In the genomic region with DNA sequence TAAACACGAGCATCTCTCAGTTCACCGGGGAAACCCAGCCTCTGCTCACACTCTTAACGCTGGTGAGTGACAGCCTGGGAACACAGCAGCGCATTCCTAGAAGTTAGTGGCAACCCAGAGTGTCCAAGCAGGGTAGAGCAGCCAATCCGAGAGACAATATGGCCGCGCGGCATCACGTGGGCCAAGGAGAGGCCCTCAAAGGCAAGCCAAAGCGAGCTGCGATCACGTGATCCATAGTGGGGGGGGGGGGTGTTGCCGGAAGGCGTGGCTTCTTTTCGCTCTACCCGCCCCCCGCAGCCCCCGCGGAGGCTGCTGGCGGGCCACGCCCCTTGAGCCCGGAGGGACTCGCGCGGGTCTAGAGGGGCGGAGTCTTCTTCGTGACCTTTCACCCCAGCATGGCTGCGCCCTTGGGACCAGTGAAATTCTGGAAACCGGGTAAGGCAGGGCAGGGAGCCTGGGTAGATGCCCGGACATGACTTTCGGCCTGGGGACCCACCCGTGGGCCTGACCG, we compare ENCODE assay signal across 8 mouse cellular contexts. TPM values are rescaled to one million over a fixed set of nuclear protein-coding genes. Genes with fewer than 3 reads are reported as not detected.
DNase-seq lines count a peak whose midpoint lies in the region; ATAC-seq and TF ChIP-seq lines count a peak whose summit lies in the region.

Dhx35 (plus strand) TSS at position 314 of the 511 bp plus-strand sequence.

- H3K27ac ChIP-seq in ES-E14 (ENCODE audit: insufficient read depth, low read depth, low read length, poor library complexity, severe bottlenecking), result peak within 1 kb of the TSS; percentile 82
- H3K27ac ChIP-seq in forebrain, embryonic 15.5 days (replicated peaks), result peak within 1 kb of the TSS; percentile 88

- peak within 1 kb of the TSS; percentile 78 for H3K4me2 ChIP-seq in forebrain, embryonic 15.5 days (replicated peaks)

- H3K4me1 ChIP-seq in ES-E14 (ENCODE audit: control insufficient read depth in 2 of 2, insufficient read depth in 2 of 2, low read length in 2 of 2, poor library complexity in 1 of 2), result peaks cover 0 to 12% of the 10 kb centered on the region in 2 experiments; a peak in 2 of 4 replicates
- peaks cover 23% of the 10 kb centered on the region for H3K4me1 ChIP-seq in forebrain, embryonic 15.5 days
- H3K4me1 ChIP-seq in lung, adult 2 months (ENCODE audit: control insufficient read depth, insufficient read depth, low read length), result no peaks in the 10 kb centered on the region; the same call in 1 of the 2 replicates

- peak; percentile 92 for DNase-seq in ES-E14 (ENCODE audit: low read depth, low spot score)
- peak; percentile 93 for DNase-seq in cerebellum, adult 11-12 months
- DNase-seq in heart, postnatal 25 days (ENCODE audit: low spot score), result peak; percentile 92
- DNase-seq in layer of hippocampus, adult 18-20 months (ENCODE audit: low spot score in 2 of 2), result peak; percentile 93 to 98
- DNase-seq in lung, adult 2 months, result peak; percentile 88
- DNase-seq in thymus, adult 18-20 months, result peak; percentile 83 to 90

- peak; percentile 75; the same call in 1 of the 2 replicates for TF ChIP-seq POLR2A in lung, adult 2 months (IDR thresholded peaks at IDR 0.05; ENCODE audit: borderline replicate concordance, extremely low read depth, low read depth, low read length)

- in situ Hi-C loops in ES-E14 (cut with MboI; ENCODE audit: low sequenced_read_pairs in 2 of 2, unreplicated experiment in 2 of 2), result no loop called here

- H3K9ac ChIP-seq in ES-E14 (ENCODE audit: insufficient read depth, low read depth, low read length, poor library complexity, severe bottlenecking), result peak within 1 kb of the TSS; percentile 91
- H3K9ac ChIP-seq in forebrain, embryonic 15.5 days (replicated peaks), result peak within 1 kb of the TSS; percentile 71

- H3K4me3 ChIP-seq in ES-E14 (ENCODE audit: insufficient read depth in 1 of 2, low read depth in 1 of 2, low read length in 2 of 2, poor library complexity in 1 of 2, severe bottlenecking in 1 of 2), result peak within 1 kb of the TSS; percentile 89 to 92
- H3K4me3 ChIP-seq in forebrain, embryonic 15.5 days, result peak within 1 kb of the TSS; percentile 91
- H3K4me3 ChIP-seq in lung, adult 2 months (replicated peaks; ENCODE audit: extremely low read depth, low read depth, low read length), result peak within 1 kb of the TSS; percentile 82

- intact Hi-C loops in heart, postnatal 25 days (cut with DNase I), result loop anchor here (2.0 to 5.0 kb wide), 2 partner anchors 28 to 382 kb away; no protein-coding TSS in a partner anchor

- under 1% methylated on average over 32 of the region's 33 CpGs for WGBS in forebrain, embryonic 15.5 days
- under 1% methylated on average over 31 of the region's 33 CpGs for WGBS in lung, adult 2 months

- no peaks in the 10 kb centered on the region for H3K9me3 ChIP-seq in ES-E14 (ENCODE audit: control insufficient read depth, insufficient read depth, low read depth, low read length)
- H3K9me3 ChIP-seq in forebrain, embryonic 15.5 days, result no peaks in the 10 kb centered on the region

- H3K36me3 ChIP-seq in ES-E14 (ENCODE audit: control insufficient read depth, insufficient read depth, low read length, poor library complexity, severe bottlenecking), result no peaks in the 10 kb centered on the region
- H3K36me3 ChIP-seq in forebrain, embryonic 15.5 days, result no peaks in the 10 kb centered on the region

- no peak for TF ChIP-seq CTCF in lung, adult 2 months (IDR thresholded peaks at IDR 0.05; ENCODE audit: insufficient read depth, low read length)

- H3K27me3 ChIP-seq in forebrain, embryonic 15.5 days, result no peaks in the 10 kb centered on the region

- peak; percentile 99 for ATAC-seq in forebrain, embryonic 15.5 days (replicated peaks)
- ATAC-seq in neutrophil, adult 5-6 weeks (ENCODE audit: extremely low read depth, insufficient number of reproducible peaks, low FRiP score, poor library complexity, severe bottlenecking), result peak; percentile 86

TF ChIP-seq in ES-E14, 5 proteins besides CTCF, POLR2A, EP300 and RAD21:
- no peak for TF ChIP-seq MAFK (IDR thresholded peaks at IDR 0.05; ENCODE audit: insufficient read depth, low read depth, low read length)
- no peak for TF ChIP-seq ZC3H11A (IDR thresholded peaks at IDR 0.05; ENCODE audit: borderline replicate concordance, low read depth, low read length)
- TF ChIP-seq CHD2 (IDR thresholded peaks at IDR 0.05; ENCODE audit: low read depth, low read length), result no peak
- no peak for TF ChIP-seq ZNF384 (IDR thresholded peaks at IDR 0.05; ENCODE audit: low read depth, low read length)
- peak; percentile 50; the same call in 1 of the 2 replicates for TF ChIP-seq HCFC1 (IDR thresholded peaks at IDR 0.05; ENCODE audit: borderline replicate concordance, insufficient read depth, low read length)

RNA-seq across cellular contexts. Expression of gene Dhx35, which starts in this region (rescaled TPM):
- 25.5 and 42.0 TPM in 2 replicates for total RNA-seq in ES-E14 (2012; rRNA removed)
- polyA plus RNA-seq in forebrain, embryonic 15.5 days (2015; fragmentation: Nextera tagmentation; extraction: Ambion mirVana), result 17.1 and 17.3 TPM in 2 replicates
- total RNA-seq in heart, postnatal 25 days (2021), result 10 to 100 TPM; 16.2 to 17.8 TPM
- 10 to 100 TPM; 16.8 to 20.4 TPM for total RNA-seq in layer of hippocampus, adult 18-20 months (2021)
- 11.9 and 16.8 TPM in 2 replicates for polyA plus RNA-seq in lung, adult 2 months (2012; rRNA removed)
- total RNA-seq in neutrophil, adult 5-6 weeks (2017), result 15.4 and 17.1 TPM in 2 replicates

Comparison
In these comparisons a context has a peak if more than half of its experiments do, and no peak if none do; other contexts are left out.
1. Peak in every context shown above with its lines: DNase-seq, ATAC-seq, H3K4me3 ChIP-seq and H3K27ac ChIP-seq.